Mouse (Mus musculus) midbrain, postnatal 0 days (tissue): ENCODE data around the gene Fig4. TPM values are rescaled to one million over a fixed set of nuclear protein-coding genes. Genes with fewer than 3 reads are reported as not detected.

Experiments used
- ATAC-seq: fragments of 200-750 bp; cut with Nextera tagmentation; 2 replicates; pipeline ENCODE4 v1.8.0; 2017; ENCODE audit warnings: moderate number of reproducible peaks, mild to moderate bottlenecking, moderate TSS enrichment, moderate library complexity; ENCODE audit not compliant: low FRiP score
- DNase-seq: peaks from one replicate; pipeline ENCODE4 v3.0.0-alpha.2; 2015; ENCODE audit warnings: low spot score
- H3K27ac ChIP-seq: fragments of 300-500 bp; sonication (generic); 2 replicates; pipeline ENCODE4 v1.5.1; 2014; ENCODE audit warnings: low read depth, mild to moderate bottlenecking, low read length, mixed read lengths
- H3K27me3 ChIP-seq: fragments of 300-500 bp; sonication (generic); 2 replicates; pipeline ENCODE4 v1.6.1; 2014; ENCODE audit warnings: low read length, control low read depth, mixed read lengths; ENCODE audit not compliant: insufficient read depth
- H3K36me3 ChIP-seq: fragments of 300-500 bp; sonication (generic); 2 replicates; pipeline ENCODE4 v1.6.1; 2014; ENCODE audit warnings: low read length, control low read depth, mixed read lengths; ENCODE audit not compliant: insufficient read depth
- H3K4me1 ChIP-seq: fragments of 300-500 bp; sonication (generic); 2 replicates; pipeline ENCODE4 v1.6.1; 2014; ENCODE audit warnings: mild to moderate bottlenecking, control low read depth, antibody characterized with exemption, low read length, mixed read lengths; ENCODE audit not compliant: insufficient read depth
- H3K4me2 ChIP-seq: fragments of 300-500 bp; sonication (generic); 2 replicates; pipeline ENCODE4 v1.6.1; 2014; ENCODE audit warnings: low read depth, mild to moderate bottlenecking, low read length, mixed read lengths; ENCODE audit not compliant: poor library complexity, severe bottlenecking
- H3K4me3 ChIP-seq: fragments of 300-500 bp; sonication (generic); 2 replicates; pipeline ENCODE4 v1.5.1; 2014; ENCODE audit warnings: low read depth, mild to moderate bottlenecking, low read length, moderate library complexity
- H3K9ac ChIP-seq: fragments of 300-500 bp; sonication (generic); replicated peaks from 2 replicates; pipeline ENCODE4 v1.6.1; 2014; ENCODE audit warnings: mild to moderate bottlenecking, low read length, moderate library complexity, mixed read lengths; ENCODE audit not compliant: poor library complexity, severe bottlenecking
- H3K9me3 ChIP-seq: fragments of 300-500 bp; sonication (generic); 2 replicates; pipeline ENCODE4 v1.6.1; 2016; ENCODE audit warnings: low read length, control low read depth
- CTCF ChIP-seq: IDR thresholded peaks from 2 replicates; pipeline ENCODE4 v1.5.1; 2016; ENCODE audit warnings: antibody characterized with exemption, mild to moderate bottlenecking
- WGBS: fragments of 180-500 bp; shearing (Covaris S2); extraction: QIAGEN DNeasy Blood & Tissue Kit; methylation state at CpG from one replicate; pipeline ENCODE4 v1.1.7; 2014; 5-methylcytosine and 5-hydroxymethylcytosine counted together
- polyA plus RNA-seq: library from polyadenylated mRNA; unstranded; fragments of >200 nt; fragmentation: Nextera tagmentation; extraction: Ambion mirVana; gene quantifications from 2 replicates; pipeline ENCODE4 v1.2.1, GENCODE M21; 2015
- total RNA-seq: library from RNA; depleted of rRNA; stranded (reverse); fragments of >200 nt; gene quantifications from 2 replicates; pipeline ENCODE4 v1.2.3, GENCODE M21; 2014

Fig4 gene
- total and polyA plus RNA-seq, 2 experiments from 2014 or later, result 30.1 to 31.0 TPM

- no peaks in the 10 kb centered on the region for H3K4me1 ChIP-seq
- no peak overlapping the region for H3K27ac ChIP-seq
- H3K9me3 ChIP-seq, result no peaks in the 10 kb centered on the region
- H3K4me2 ChIP-seq, result no peak overlapping the region
- no peak for TF ChIP-seq CTCF
- no peak overlapping the region for H3K4me3 ChIP-seq
- WGBS, result 91% methylated on average over 2 of the region's 2 CpGs
- H3K36me3 ChIP-seq, result peaks cover 17% of the 10 kb centered on the region
- no peak overlapping the region for H3K9ac ChIP-seq
- no peak for ATAC-seq
- DNase-seq, result no peak
- H3K27me3 ChIP-seq, result no peaks in the 10 kb centered on the region
Measured at GRCm38 (mm10) chr10:41235159-41235558, 67.9 kb downstream of the Fig4 start.

DNA sequence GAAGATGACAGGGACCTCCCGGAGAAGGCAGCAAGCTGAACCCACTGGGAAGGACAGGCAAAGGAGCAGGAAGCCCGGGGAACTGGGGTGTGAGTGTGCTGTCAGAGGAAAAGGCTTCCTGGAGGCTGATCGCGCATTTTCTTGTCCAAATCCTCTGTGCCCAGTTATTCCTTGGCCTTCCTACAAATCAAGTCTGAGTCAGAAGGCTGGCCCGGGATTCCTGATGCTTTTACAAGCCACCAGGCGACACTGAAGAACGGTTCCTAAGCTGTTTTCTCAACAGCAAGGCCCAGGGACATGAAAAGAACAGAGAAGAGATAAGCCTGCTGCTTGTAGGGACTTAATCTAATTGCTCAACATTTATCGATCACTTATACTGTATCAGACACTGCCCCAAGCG, 68.5 kb downstream of the Fig4 start:
- TF ChIP-seq CTCF, result peak; percentile 29; the same call in 1 of the 2 replicates
- Histone ChIP-seq H3K9ac (no peak overlapping the region), H3K9me3 (no peaks in the 10 kb centered on the region), H3K4me2 (no peak overlapping the region), H3K4me3 (no peak overlapping the region), H3K4me1 (no peaks in the 10 kb centered on the region), H3K27me3 (no peaks in the 10 kb centered on the region), H3K27ac (no peak overlapping the region), H3K36me3 (peaks cover 13% of the 10 kb centered on the region)
- DNase-seq (no peak), ATAC-seq (no peak)
- WGBS, result 66% methylated on average over 9 of the region's 9 CpGs

- no peak for TF ChIP-seq CTCF
- Histone ChIP-seq H3K27me3 (no peaks in the 10 kb centered on the region), H3K4me1 (no peaks in the 10 kb centered on the region), H3K4me2 (no peak overlapping the region), H3K36me3 (peaks cover 8% of the 10 kb centered on the region; the same call in 1 of the 2 replicates), H3K27ac (no peak overlapping the region), H3K4me3 (no peak overlapping the region), H3K9ac (no peak overlapping the region), H3K9me3 (no peaks in the 10 kb centered on the region)
- no peak for ATAC-seq
- WGBS, result 86% methylated on average over 6 of the region's 6 CpGs
- DNase-seq, result no peak
Measured at GRCm38 (mm10) chr10:41233140-41233539, 69.9 kb downstream of the Fig4 start.

GRCm38 (mm10) chr10:41231163-41231835, 71.8 kb downstream of the Fig4 start:
- H3K9ac ChIP-seq, result no peak overlapping the region
- no peak overlapping the region for H3K4me3 ChIP-seq
- TF ChIP-seq CTCF, result no peak
- ATAC-seq (no peak), DNase-seq (no peak)
- H3K4me2 ChIP-seq, result no peak overlapping the region
- H3K9me3 ChIP-seq, result no peaks in the 10 kb centered on the region
- H3K27me3 ChIP-seq, result no peaks in the 10 kb centered on the region
- whole genome bisulfite sequencing, result 82% methylated on average over 6 of the region's 6 CpGs
- H3K4me1 ChIP-seq, result no peaks in the 10 kb centered on the region
- no peak overlapping the region for H3K27ac ChIP-seq
- H3K36me3 ChIP-seq, result peaks cover 5% of the 10 kb centered on the region; the same call in 1 of the 2 replicates

GRCm38 (mm10) chr10:41227626-41228025, 75.4 kb downstream of the Fig4 start:
- no peak for TF ChIP-seq CTCF
- H3K4me3 ChIP-seq, result no peak overlapping the region
- peaks cover 10% of the 10 kb centered on the region; the same call in 1 of the 2 replicates for H3K36me3 ChIP-seq
- H3K9me3 ChIP-seq, result no peaks in the 10 kb centered on the region
- H3K4me2 ChIP-seq, result no peak overlapping the region
- DNase-seq (no peak), ATAC-seq (no peak)
- WGBS, result 75% methylated on average over 7 of the region's 7 CpGs
- H3K4me1 ChIP-seq, result no peaks in the 10 kb centered on the region
- H3K27me3 ChIP-seq, result no peaks in the 10 kb centered on the region
- H3K9ac ChIP-seq, result no peak overlapping the region
- no peak overlapping the region for H3K27ac ChIP-seq

- Histone ChIP-seq H3K9ac (no peak overlapping the region), H3K4me3 (no peak overlapping the region), H3K36me3 (peaks cover 8% of the 10 kb centered on the region), H3K27me3 (no peaks in the 10 kb centered on the region), H3K4me2 (no peak overlapping the region), H3K27ac (no peak overlapping the region), H3K4me1 (no peaks in the 10 kb centered on the region), H3K9me3 (no peaks in the 10 kb centered on the region)
- 84% methylated on average over 4 of the region's 4 CpGs for WGBS
- ATAC-seq, result no peak
- TF ChIP-seq CTCF, result no peak
- no peak for DNase-seq
Measured at GRCm38 (mm10) chr10:41223499-41223898, 79.6 kb downstream of the Fig4 start.
